Mouse (Mus musculus) WW6 (cell line): ENCODE data around the gene Metap1d.

Source experiments
- DNase-seq: peaks from one replicate; pipeline ENCODE4 v3.0.0-alpha.2; 2013; ENCODE audit warnings: low read depth, low spot score

The Metap1d gene

GRCm38 (mm10) chr2:71475311-71475710 lies 22.2 kb downstream of the Metap1d start:
- DNase-seq = no peak

- DNase-seq = no peak
Observed at GRCm38 (mm10) chr2:71475760-71476159, 22.7 kb downstream of the Metap1d start.

DNA sequence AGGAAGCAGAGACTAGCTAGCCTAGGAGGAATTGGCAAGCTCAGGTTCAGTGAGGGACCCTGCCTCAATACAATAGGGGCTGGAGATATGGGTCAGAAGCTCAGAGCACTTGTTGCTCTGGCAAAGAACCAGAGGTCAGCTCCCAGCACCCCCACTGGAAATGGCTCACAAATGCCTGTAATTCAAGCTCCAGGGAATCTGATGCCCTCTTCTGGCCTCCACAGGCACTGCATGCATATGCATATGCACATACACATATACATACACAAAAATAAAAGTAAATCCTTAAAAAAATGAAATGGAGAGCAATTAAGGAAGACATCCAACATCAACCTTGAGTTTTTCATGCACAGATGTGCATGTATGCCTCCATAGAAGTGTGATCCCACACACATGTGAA lies 24.7 kb downstream of the Metap1d start:
- no peak for DNase-seq

DNA sequence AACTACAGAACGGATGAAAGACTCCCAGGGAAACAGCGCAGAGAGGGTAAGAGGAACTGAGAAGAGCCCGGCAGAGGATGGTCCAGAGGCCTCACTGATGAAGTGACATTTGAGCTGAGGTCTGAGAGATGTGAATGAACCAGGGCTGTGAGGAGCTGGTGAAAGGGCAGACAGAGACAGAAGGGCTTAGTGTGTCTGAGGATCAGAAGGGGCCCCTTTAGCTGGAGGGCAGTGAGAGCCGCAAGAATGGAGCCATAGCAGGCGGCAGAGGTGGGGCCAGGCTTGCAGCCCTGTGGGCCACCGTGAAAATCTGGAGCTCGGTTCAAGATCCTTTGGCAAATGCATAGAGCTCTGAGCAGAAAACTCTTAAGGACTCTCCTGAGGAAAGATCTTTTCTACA lies 26.8 kb downstream of the Metap1d start:
- no peak for DNase-seq

DNA sequence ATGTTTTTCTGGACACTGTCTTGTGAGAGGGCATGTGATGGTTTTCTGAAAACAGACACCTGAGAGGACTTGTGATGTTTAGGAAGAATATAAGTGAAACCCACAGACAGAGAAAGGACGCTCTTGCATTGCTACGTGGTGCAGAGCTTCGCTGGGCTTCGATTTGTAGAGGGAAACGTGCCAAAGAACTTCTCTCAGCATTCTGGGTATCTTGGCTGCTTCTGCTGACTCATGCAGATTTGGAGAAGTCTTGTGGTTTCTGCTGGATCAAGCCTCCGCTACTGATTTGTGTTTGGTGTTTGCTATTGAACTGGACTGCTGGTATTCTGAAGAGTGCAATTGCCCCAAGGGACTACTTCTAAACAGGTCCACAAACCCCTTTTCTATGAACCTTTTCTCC lies 28.7 kb downstream of the Metap1d start:
- DNase-seq = no peak

DNA sequence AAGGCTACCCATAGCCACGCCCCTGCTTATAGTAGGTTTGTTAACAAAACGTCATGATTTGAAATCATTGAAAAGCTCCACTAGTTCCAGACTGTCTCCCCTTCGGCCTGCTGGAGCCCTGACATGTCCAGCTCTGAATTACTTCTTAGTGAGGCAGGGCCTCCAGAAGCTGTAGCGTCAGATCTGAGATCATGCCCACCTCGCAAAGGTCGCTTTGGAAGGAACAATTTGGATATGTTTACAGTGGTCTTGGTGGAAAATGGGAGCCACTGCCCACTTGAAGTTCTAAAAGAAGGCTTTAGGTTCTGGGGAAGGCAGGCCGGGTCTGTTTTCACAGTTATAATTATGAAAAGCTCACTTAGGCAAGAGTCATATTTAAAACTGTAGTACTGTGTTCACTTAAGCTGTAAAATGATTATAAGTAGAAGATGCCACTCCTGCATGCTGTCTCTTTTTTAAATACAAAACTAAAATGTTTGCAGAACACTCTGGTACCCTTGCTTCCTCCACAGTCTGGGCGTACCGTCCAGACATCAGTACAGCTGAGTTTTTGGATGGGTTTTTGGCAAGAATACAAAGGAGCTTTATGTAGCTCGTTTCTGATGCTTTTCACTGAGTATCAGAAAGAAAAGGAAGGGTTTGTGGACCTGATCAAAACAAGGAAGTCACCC lies 30.1 kb downstream of the Metap1d start:
- DNase-seq = no peak

DNA sequence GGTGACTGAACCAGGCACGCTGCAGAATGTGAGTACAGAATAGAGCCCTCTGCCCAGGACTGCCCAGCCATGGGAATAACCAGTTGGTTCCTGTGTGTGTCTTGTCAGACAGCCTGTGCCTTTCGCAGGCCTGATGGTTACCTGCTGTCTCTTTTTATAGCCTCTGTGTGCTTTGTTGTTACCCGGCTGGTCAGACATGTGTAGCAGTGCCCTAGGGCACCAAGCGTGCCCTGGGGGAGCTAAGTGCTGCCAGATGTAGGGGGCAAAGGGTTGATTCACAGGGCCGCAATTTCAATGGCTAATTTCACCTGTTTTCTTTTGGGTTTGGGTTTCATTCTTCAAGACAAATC lies 30.6 kb downstream of the Metap1d start:
- no peak for DNase-seq

DNA sequence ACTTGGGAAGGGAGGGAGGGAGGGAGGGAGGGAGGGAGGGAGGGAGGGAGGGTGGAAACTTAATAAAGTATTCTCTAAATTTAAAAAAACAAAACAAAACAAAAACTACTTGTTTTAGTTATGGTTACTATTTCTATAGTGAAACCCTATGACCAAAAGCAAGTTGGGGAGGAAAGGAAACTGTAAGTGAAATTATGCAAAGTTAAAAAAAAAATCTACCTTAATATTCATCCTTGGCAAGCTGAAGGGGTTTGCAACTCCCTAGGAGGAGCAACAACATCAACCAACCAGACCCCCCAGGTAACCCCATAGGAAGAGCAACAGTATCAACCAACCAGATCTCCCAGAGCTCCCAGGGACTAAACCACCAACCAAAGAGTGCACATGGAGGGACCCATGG lies 38.2 kb downstream of the Metap1d start:
- no peak for DNase-seq

- DNase-seq = no peak
Observed at GRCm38 (mm10) chr2:71493161-71493683, 40.1 kb downstream of the Metap1d start.

- DNase-seq = no peak
Observed at GRCm38 (mm10) chr2:71494503-71494902, 41.4 kb downstream of the Metap1d start.

GRCm38 (mm10) chr2:71494971-71495370 lies 41.9 kb downstream of the Metap1d start:
- no peak for DNase-seq

DNA sequence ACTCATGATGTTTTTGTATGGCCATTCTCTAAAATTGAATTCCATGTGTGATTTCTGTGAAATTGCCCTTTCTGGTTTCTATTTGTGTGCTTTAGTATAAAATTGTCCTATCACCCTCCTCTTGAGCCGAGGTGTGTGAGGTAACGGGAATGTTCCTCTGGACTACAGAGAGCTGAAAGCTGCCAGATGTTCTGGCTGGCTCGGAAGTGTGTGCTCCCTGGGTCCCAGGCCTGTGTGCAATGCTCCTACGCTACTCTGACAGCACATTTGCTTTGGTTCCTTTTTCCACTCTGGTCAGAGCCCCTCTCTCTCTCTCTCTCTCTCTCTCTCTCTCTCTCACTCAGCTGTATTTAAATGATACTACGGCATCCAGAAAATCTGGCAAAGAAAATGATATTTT lies 44.1 kb downstream of the Metap1d start:
- DNase-seq = no peak

DNA sequence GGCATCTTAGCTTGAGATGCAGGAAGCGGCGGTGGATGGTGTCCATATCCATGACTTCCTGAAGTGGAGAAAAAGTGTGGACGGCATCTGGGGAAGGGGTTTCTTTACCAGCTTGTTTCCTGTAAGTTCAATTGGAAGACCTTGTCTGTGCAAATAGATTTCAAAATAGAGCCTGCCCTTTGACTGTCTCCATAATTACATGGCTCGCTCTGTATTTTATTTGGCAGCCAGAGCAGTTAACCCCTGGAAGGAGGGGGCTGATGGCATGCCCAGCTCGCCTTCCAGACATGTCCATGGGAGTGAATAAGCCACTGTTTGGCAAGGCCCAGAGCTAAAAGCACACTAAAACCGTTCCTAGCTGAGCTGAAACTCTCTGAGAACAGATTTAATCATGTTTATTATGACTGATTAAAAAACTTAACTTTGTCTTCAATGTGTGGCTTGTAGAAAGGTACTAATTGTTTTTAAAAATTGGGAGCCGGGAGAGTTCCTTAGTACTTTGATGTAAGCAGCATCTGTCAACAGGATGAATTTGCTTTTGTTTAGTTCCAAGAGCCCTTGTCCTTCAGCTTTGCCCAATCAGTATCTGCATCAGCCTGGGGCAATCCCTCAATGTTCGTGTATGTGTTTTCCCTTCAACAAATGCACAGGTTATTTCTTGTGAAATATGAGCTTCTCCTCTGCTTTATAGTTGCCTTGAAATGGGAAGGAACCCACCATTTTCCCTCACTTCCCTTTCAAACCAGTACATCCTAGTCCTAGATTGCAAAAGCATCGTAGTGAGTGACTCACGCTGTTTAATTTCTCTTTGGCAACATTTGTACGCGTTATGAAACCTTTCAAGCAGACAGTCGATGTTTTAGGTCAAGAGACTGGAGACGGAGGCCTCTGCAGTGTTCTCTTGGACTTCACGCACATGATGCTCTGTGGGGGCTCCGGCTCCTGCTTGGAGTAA lies 46.5 kb downstream of the Metap1d start:
- no peak for DNase-seq

- DNase-seq = no peak
Observed at GRCm38 (mm10) chr2:71504852-71505251, 51.8 kb downstream of the Metap1d start.

- DNase-seq = no peak
Observed at GRCm38 (mm10) chr2:71511209-71511608, 58.1 kb downstream of the Metap1d start.

- DNase-seq = no peak
Observed at GRCm38 (mm10) chr2:71512326-71512725, 59.2 kb downstream of the Metap1d start.

GRCm38 (mm10) chr2:71516995-71517394 lies 63.9 kb downstream of the Metap1d start:
- DNase-seq = no peak

GRCm38 (mm10) chr2:71517466-71518099 lies 64.5 kb downstream of the Metap1d start:
- no peak for DNase-seq

DNA sequence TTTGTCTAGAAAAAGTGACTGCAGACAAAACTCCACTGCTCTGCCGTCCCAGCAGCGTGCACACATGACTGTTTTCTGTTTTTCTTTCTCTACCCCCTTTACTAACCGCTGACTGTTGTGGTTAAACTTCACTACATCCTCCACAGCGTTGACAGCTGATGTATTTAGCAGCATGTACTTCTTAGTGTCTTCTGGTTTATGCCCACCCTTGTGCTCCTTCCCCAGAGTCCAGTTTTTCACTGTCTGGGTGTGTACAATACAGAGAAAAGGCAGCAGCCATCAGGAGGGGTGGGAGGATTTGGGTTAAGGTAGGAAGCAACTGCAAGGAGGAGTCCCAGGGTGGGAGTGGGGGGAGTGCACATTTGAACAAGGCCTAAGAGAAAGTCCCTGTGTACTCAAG lies 69.8 kb downstream of the Metap1d start:
- no peak for DNase-seq

DNA sequence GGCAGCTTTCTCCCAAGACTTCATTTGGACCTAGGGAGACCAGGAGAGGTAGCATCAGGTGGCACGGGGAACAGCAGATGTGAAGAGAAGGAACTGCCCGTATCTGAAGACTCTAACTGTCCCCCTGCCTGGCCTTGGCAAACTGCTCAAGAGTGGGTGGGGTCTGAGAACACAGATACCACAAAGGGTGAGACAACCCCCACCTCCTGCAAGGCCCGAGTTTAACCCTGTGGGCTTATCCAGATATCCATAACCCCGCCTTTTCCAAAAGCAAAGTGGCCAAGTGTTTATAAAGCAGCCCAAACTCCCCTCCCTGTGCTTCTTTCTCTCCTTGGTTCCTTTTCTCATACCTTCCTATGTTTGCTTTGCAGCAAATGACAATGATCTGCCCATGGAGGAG lies 70.4 kb downstream of the Metap1d start:
- DNase-seq = no peak

DNA sequence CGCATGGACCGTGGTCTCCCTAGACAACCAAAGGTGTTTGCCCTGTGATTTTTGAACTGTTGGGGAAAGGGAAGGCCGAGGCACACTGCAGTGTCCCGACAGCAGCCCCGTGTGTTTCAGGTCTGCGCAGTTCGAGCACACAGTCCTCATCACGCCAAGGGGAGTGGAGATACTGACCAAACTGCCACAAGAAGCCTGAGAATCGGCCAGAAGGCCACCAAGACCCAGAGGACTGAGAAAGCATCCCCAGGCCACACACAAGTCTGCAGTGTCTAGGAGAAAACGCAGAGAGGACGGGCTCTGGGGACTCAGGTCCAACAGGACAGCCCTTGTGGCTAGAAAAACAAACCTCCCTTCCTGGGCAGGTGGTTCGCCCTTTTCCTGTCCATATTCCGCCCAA lies 71.7 kb downstream of the Metap1d start:
- DNase-seq = no peak

GRCm38 (mm10) chr2:71526595-71527322 lies 73.7 kb downstream of the Metap1d start:
- DNase-seq = no peak
